Mouse (Mus musculus) forebrain, embryonic 16.5 days (tissue): ENCODE data around the gene Slc35c2. TPM values are rescaled to one million over a fixed set of nuclear protein-coding genes. Genes with fewer than 3 reads are reported as not detected.

Experiments
- ATAC-seq: fragments of 200-750 bp; cut with Nextera tagmentation; 2 replicates; pipeline ENCODE4 v1.8.0; 2017; ENCODE audit warnings: mild to moderate bottlenecking, moderate library complexity
- H3K27ac ChIP-seq: fragments of 300-500 bp; sonication (generic); 2 replicates; pipeline ENCODE4 v1.5.1; 2014; ENCODE audit warnings: low read length, control low read depth
- H3K27me3 ChIP-seq: fragments of 300-500 bp; sonication (generic); replicated peaks from 2 replicates; pipeline ENCODE4 v1.6.1; 2014; ENCODE audit warnings: low read length; ENCODE audit not compliant: control insufficient read depth, insufficient read depth
- H3K36me3 ChIP-seq: fragments of 300-500 bp; sonication (generic); 2 replicates; pipeline ENCODE4 v1.6.1; 2014; ENCODE audit not compliant: control insufficient read depth, insufficient read depth
- H3K4me1 ChIP-seq: fragments of 300-500 bp; sonication (generic); replicated peaks from 2 replicates; pipeline ENCODE4 v1.6.1; 2014; ENCODE audit warnings: low read length; ENCODE audit not compliant: control insufficient read depth, insufficient read depth
- H3K4me2 ChIP-seq: fragments of 300-500 bp; sonication (generic); 2 replicates; pipeline ENCODE4 v1.6.1; 2014; ENCODE audit warnings: mild to moderate bottlenecking, low read length, control low read depth
- H3K4me3 ChIP-seq: fragments of 300-500 bp; sonication (generic); replicated peaks from 2 replicates; pipeline ENCODE4 v1.5.1; 2014; ENCODE audit warnings: mild to moderate bottlenecking, low read length, control low read depth
- H3K9ac ChIP-seq: fragments of 300-500 bp; sonication (generic); replicated peaks from 2 replicates; pipeline ENCODE4 v1.6.1; 2014; ENCODE audit warnings: low read depth, low read length, control low read depth
- H3K9me3 ChIP-seq: fragments of 300-500 bp; sonication (generic); 2 replicates; pipeline ENCODE4 v1.6.1; 2016; ENCODE audit warnings: low read length; ENCODE audit not compliant: control insufficient read depth
- WGBS: fragments of 180-500 bp; shearing (Covaris S2); extraction: QIAGEN DNeasy Blood & Tissue Kit; methylation state at CpG from one replicate; pipeline ENCODE4 v1.1.7; 2014; 5-methylcytosine and 5-hydroxymethylcytosine counted together
- polyA plus RNA-seq: library from polyadenylated mRNA; unstranded; fragments of >200 nt; fragmentation: Nextera tagmentation; extraction: Ambion mirVana; gene quantifications from 2 replicates; pipeline ENCODE4 v1.2.1, GENCODE M21; 2015

The Slc35c2 gene
- 60.3 and 62.4 TPM in 2 replicates for polyA plus RNA-seq

GRCm38 (mm10) chr2:165287202-165287984 is at the start of gene Slc35c2:
Slc35c2 (minus strand) TSS chr2:165287869.
- Histone ChIP-seq H3K4me1 (peaks cover 35% of the 10 kb centered on the region), H3K27me3 (no peaks in the 10 kb centered on the region), H3K9me3 (no peaks in the 10 kb centered on the region), H3K36me3 (peaks cover 22% of the 10 kb centered on the region), H3K4me2 (peak within 1 kb of the TSS; percentile 91), H3K9ac (peak within 1 kb of the TSS; percentile 54), H3K27ac (peak within 1 kb of the TSS; percentile 97), H3K4me3 (peak within 1 kb of the TSS; percentile 48)
- WGBS: under 1% methylated on average over 49 of the region's 49 CpGs
- peak; percentile 91 for ATAC-seq

DNA sequence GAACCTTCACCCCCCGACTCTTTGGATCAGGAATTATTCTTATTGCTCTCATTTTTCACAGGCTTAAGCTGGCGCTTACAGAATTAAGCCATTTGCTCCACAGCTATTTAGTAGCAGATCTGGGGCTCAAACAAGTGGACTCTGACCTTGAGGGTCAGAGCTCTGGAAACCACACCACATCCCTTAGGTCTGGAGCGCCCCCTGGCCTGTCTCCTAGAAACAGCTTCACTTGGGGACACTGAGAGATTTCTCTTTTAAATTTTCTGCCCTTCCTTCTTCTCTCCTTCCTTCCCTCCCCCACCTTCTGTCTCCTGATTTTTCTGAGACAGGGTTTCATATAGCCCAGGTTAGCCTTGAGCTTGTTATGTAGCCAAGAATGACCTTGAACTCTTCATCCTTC is 49.5 kb upstream of the Slc35c2 start:
- H3K27me3 ChIP-seq: no peaks in the 10 kb centered on the region
- H3K27ac ChIP-seq: no peak overlapping the region
- ATAC-seq: no peak
- no peaks in the 10 kb centered on the region for H3K9me3 ChIP-seq
- H3K9ac ChIP-seq: no peak overlapping the region
- H3K4me1 ChIP-seq: no peaks in the 10 kb centered on the region
- H3K4me3 ChIP-seq: no peak overlapping the region
- no peak overlapping the region for H3K4me2 ChIP-seq
- H3K36me3 ChIP-seq: no peaks in the 10 kb centered on the region
- WGBS: 33% methylated on average over 3 of the region's 3 CpGs

DNA sequence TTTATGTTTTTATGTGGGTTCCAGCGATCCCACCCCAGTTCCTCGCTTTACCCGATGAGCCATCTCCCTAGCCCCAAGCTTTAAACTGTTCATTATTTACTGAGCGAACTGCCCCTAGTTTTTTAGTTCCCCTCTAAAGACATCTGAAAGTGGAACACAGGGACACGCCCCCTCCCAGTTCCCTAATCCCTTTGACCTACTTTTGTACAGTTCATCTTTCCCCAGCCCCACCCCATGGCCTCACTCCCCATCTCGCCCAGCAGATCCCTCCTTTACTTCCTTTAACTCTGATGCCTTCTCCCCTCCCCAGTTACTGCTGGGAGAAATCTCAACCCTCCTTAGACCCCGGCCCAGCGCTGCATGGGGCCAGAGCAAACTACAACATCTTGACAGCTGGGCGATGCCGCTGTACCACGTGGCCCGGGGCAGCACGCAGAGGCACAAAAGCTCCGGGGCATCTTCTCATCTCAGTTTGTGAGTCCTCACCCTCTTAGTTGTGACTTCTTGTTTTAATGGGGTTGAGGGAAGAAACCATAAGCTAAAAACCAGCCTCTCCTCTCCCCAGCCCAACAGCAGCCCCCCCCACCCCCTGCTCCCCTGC is 45.0 kb upstream of the Slc35c2 start:
- Histone ChIP-seq H3K4me2 (no peak overlapping the region), H3K27ac (no peak overlapping the region), H3K36me3 (no peaks in the 10 kb centered on the region), H3K27me3 (no peaks in the 10 kb centered on the region), H3K9me3 (no peaks in the 10 kb centered on the region), H3K4me3 (no peak overlapping the region), H3K4me1 (peaks cover 2% of the 10 kb centered on the region), H3K9ac (no peak overlapping the region)
- 42% methylated on average over 14 of the region's 14 CpGs for WGBS
- ATAC-seq: no peak

- H3K4me1 ChIP-seq: peaks cover 23% of the 10 kb centered on the region
- H3K36me3 ChIP-seq: no peaks in the 10 kb centered on the region
- H3K27me3 ChIP-seq: no peaks in the 10 kb centered on the region
- WGBS: 70% methylated on average over 3 of the region's 3 CpGs
- ATAC-seq: no peak
- H3K9ac ChIP-seq: no peak overlapping the region
- no peaks in the 10 kb centered on the region for H3K9me3 ChIP-seq
- H3K27ac ChIP-seq: no peak overlapping the region
- no peak overlapping the region for H3K4me2 ChIP-seq
- H3K4me3 ChIP-seq: no peak overlapping the region
Measured at GRCm38 (mm10) chr2:165329703-165330102, 42.0 kb upstream of the Slc35c2 start.

GRCm38 (mm10) chr2:165328746-165329145 is 41.1 kb upstream of the Slc35c2 start:
- no peak for ATAC-seq
- 79% methylated on average over 5 of the region's 5 CpGs for WGBS
- H3K4me1 ChIP-seq: peaks cover 32% of the 10 kb centered on the region

DNA sequence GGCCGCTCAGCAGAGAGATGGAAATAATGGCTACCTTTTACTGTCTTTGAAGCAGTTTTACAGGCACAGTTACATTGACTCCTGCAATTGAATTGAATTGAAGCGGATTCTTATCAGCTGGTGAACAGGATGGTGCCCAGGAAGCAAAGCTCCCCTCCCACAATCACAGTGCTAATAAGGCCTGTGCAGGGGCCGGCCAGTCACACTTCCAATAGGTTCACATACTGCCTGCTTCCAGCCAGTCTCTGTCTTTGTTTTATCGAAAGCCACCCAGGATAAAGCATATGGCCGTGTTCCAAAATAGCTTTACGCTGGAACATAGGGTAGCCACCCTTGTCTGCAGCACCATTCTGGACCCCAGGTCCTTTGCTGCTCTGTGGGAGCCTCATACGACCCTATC is 39.7 kb upstream of the Slc35c2 start:
- Histone ChIP-seq H3K4me3 (peak overlapping the region; percentile 98), H3K4me1 (peaks cover 41% of the 10 kb centered on the region), H3K27me3 (no peaks in the 10 kb centered on the region), H3K36me3 (no peaks in the 10 kb centered on the region), H3K9me3 (no peaks in the 10 kb centered on the region), H3K9ac (peak overlapping the region; percentile 74), H3K4me2 (peak overlapping the region; percentile 62), H3K27ac (peak overlapping the region; percentile 89)
- no peak for ATAC-seq
- WGBS: 23% methylated on average over 7 of the region's 7 CpGs

More at GRCm38 (mm10) chr2:165328746-165329145, 41.1 kb upstream of the Slc35c2 start:
- Histone ChIP-seq H3K36me3 (no peaks in the 10 kb centered on the region), H3K4me3 (no peak overlapping the region), H3K9ac (no peak overlapping the region), H3K27ac (no peak overlapping the region), H3K27me3 (no peaks in the 10 kb centered on the region), H3K4me2 (no peak overlapping the region), H3K9me3 (no peaks in the 10 kb centered on the region)

DNA sequence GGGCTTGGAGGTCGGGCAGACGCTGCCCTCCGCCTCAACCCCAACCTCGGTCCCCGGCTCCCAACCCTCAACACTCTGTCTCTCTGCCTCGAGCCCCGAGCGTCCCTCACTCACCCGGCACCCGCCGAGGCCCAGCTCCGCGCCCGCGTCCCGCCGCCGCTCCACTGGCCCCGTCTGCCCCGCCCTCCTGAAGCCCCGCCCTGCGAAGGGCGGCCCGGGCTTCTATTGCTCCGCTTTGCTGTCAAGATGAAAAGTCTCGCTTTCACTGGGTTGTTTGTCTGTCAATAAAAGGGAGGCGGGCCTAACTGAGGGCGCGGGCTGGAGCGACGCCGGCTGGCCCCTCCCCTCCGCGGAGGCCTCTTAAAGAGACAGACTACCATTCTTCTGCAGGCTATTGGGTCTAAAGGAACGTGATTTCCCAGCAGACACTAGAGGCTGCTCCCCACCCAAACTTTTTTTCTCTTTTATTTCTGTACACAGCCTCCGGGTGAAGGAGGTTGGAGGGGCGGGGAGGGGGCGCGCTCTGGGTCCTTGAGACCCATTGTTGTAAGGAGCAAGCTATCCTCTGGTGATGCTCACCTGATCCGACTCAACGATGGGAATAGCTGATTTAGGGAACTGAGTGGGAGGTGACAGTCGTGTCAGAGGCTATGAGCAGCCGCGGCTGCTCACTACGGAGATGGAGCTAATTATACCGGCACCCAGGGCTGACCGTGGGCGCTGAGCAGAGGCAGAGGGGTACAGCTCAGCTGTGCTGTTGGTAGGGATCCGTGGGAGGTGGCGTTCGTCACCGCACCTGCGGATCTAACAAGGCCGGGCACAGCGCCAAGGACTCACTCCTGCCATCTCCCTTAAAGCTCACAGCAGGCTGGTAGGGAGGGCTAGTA is 38.9 kb upstream of the Slc35c2 start, which contains the start of gene Elmo2:
Gene Elmo2, minus strand, starts transcription at position 176 of the 887 bp plus-strand sequence.
- Histone ChIP-seq H3K4me3 (peak within 1 kb of the TSS; percentile 98), H3K36me3 (no peaks in the 10 kb centered on the region), H3K27me3 (no peaks in the 10 kb centered on the region), H3K27ac (peak within 1 kb of the TSS; percentile 89), H3K4me1 (peaks cover 43% of the 10 kb centered on the region), H3K4me2 (peak within 1 kb of the TSS; percentile 96), H3K9ac (peak within 1 kb of the TSS; percentile 91), H3K9me3 (no peaks in the 10 kb centered on the region)
- under 1% methylated on average over 54 of the region's 55 CpGs for WGBS
- ATAC-seq: peak; percentile 98

DNA sequence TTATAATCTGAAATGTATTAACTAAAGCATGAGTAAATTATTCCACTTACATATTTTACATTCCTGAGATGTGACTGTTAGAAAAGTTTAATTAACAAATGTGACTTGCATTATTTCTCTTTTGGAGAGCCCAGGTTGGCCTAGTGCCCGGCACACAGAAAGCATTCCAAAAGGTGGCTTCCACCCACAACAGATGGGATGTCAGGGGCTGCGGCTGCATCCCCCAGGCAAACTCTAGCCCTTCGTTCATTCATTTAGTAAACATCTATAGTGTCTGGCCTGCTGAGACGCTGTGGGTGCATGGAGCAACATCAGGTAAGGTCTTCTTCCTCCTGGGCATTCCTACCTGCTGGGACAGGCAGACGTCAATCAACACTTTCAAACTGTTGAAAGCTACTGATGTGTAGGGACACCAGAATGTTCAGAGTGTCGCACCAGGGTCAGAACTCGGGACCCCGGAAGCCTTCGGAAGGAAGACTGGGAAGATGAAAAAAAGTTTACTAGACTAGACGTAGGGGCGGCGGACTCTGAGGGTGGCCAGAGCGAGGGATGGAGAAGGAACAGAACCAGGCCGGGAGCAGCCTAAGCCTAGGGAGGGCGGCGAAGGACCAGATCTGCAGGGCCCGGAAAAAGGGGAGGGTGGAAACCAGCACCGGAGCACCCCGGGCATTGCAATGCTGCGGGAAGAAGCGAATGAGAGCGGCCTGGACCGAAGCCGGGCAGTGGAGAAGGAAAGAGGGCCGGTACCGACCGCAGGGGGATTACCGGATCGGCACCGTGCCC is 38.0 kb upstream of the Slc35c2 start:
- peaks cover 50% of the 10 kb centered on the region for H3K4me1 ChIP-seq
- under 1% methylated on average over 30 of the region's 30 CpGs for WGBS
- peak; percentile 19 for ATAC-seq

More for the DNA sequence above, 38.0 kb upstream of the Slc35c2 start:
- Histone ChIP-seq H3K9me3 (no peaks in the 10 kb centered on the region), H3K36me3 (no peaks in the 10 kb centered on the region), H3K27ac (peak overlapping the region; percentile 63), H3K4me2 (peak overlapping the region; percentile 96), H3K27me3 (no peaks in the 10 kb centered on the region), H3K4me3 (peak overlapping the region; percentile 98), H3K9ac (peak overlapping the region; percentile 91)
